In genomic region chr11:86807001-86807477, GRCm38 (mm10) we compare ENCODE assay signal across 8 mouse cellular contexts. TPM values are rescaled to one million over a fixed set of nuclear protein-coding genes. Genes with fewer than 3 reads are reported as not detected.
DNase-seq lines count a peak whose midpoint lies in the region; ATAC-seq lines count a peak whose summit lies in the region.

No protein-coding gene starts in this region.

- ATAC-seq in inflammation-experienced regulatory T-cells, adult 6 months, result peak; percentile 51
- ATAC-seq in megakaryocyte, adult 5-6 weeks (ENCODE audit: poor library complexity, severe bottlenecking), result peak; percentile 31

- intact Hi-C loops in left cerebral cortex, postnatal 10 days (cut with DNase I), result loop anchor here (5.0 kb wide), 1 partner anchor 185 kb away; the partner anchor contains the start of gene Ypel2

- DNase-seq in spleen, postnatal 10 days (ENCODE audit: low spot score in 2 of 2), result peak; percentile 65
- no peak for DNase-seq in spleen, adult 18-20 months
- DNase-seq in cerebellum, postnatal 36 days, result peak; percentile 37 to 48
- peak; percentile 44 to 57 for DNase-seq in frontal cortex, postnatal 14 days (ENCODE audit: low spot score in 2 of 2)
- DNase-seq in left cerebral cortex, postnatal 10 days (ENCODE audit: extremely low spot score in 1 of 2, low spot score in 2 of 2), result peak; percentile 64 to 68
- peak; percentile 69 for DNase-seq in right cerebral cortex, adult 18-20 months

RNA-seq across cellular contexts. Expression of gene Dhx40, which starts 0.5 kb away (rescaled TPM):
- polyA plus RNA-seq in inflammation-experienced regulatory T-cells, adult 6 months (2017; shearing (Covaris generic)), result 10 to 100 TPM; 13.2 to 26.8 (median 14.3) TPM
- total RNA-seq in left cerebral cortex, postnatal 10 days (2021), result 10 to 100 TPM; 20.9 to 21.3 TPM
- 36.4 and 38.1 TPM in 2 replicates for total RNA-seq in megakaryocyte, adult 5-6 weeks (2015)
- total RNA-seq in megakaryocyte, adult 5-6 weeks (2017), result 42.5 and 42.8 TPM in 2 replicates

RNA-seq across cellular contexts. Expression of gene Cltc, which starts 49.7 kb away (rescaled TPM):
- polyA plus RNA-seq in inflammation-experienced regulatory T-cells, adult 6 months (2017; shearing (Covaris generic)), result 100 to 1,000 TPM in 1 of 3 experiments, 10 to 100 TPM in 2; 73.6 to 108 (median 79.1) TPM
- total RNA-seq in left cerebral cortex, postnatal 10 days (2021), result 100 to 1,000 TPM; 512 to 513 TPM
- total RNA-seq in megakaryocyte, adult 5-6 weeks (2015), result 272 and 311 TPM in 2 replicates
- total RNA-seq in megakaryocyte, adult 5-6 weeks (2017), result 184 and 190 TPM in 2 replicates

Comparison
In these comparisons a context has a peak if more than half of its experiments do, and no peak if none do; other contexts are left out.
1. DNase-seq: peak in spleen, postnatal 10 days (2 of 2), cerebellum, postnatal 36 days (2 of 2), frontal cortex, postnatal 14 days (2 of 2), left cerebral cortex, postnatal 10 days (2 of 2) and right cerebral cortex, adult 18-20 months (single experiment); none in spleen, adult 18-20 months (0 of 2).